Mouse (Mus musculus): ENCODE measurements at regions not wholly inside any gene's neighbourhood (a gene's known extent, or its start where the extent isn't known, plus 50 kb on each side); places are given as distances from the start of the nearest gene placed in this dataset.
A peak's percentile ranks its signal among the peaks of the same experiment; 100 is the strongest.

DNA sequence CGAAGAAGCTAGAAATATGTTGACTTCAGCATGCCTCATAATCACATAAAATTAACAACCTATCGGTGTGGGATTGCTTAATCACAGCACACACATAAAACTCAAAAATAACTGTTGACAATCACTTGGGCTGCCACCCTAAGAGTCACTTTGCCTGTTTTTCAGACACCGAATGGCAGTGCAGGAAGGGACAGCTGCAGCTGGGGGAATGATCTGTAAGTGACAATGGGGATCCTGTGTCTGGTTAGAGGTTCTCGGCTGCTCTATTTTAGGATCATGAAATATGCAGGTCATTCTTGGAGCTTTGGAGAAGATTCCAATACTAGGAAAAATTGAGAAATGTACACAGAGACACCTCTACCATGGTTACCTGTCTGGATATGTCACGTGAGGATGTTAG, 54.4 kb upstream of the Tcf12 start:
- 74% methylated on average over 5 of the region's 5 CpGs for WGBS

DNA sequence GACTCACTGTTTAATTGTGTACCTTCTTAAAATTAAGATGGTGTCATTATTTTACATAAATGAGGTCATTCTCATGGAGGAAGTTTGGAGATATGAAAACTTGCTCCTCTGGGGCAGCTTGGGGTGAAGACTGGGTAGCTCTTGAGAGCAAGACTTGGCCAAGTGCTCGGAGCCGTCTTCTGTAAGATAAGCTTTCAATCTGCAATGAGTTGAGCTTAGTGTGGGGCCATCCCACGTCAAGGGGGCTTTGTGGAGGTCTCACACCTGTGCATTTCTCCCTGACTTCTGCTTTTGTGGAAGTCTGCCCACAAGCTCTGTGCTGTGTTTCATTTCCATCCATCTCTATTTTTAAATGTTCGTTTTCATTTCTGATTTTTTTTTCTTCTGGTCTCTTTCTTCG, 54.9 kb upstream of the Tcf12 start:
- H3K4me1 ChIP-seq: peaks cover 13% of the 10 kb centered on the region
- H3K9ac ChIP-seq: no peak overlapping the region
- H3K4me2 ChIP-seq (replicated peaks): no peak overlapping the region
- H3K27me3 ChIP-seq: no peaks in the 10 kb centered on the region
- no peak overlapping the region for H3K27ac ChIP-seq (replicated peaks)
- H3K36me3 ChIP-seq: no peaks in the 10 kb centered on the region
- H3K9me3 ChIP-seq (replicated peaks): no peaks in the 10 kb centered on the region
- 75% methylated on average over 5 of the region's 5 CpGs for WGBS
- H3K4me3 ChIP-seq (replicated peaks): no peak overlapping the region
- ATAC-seq (ENCODE audit: insufficient number of reproducible peaks, low FRiP score, low TSS enrichment, low read depth): no peak

More for the DNA sequence above, 54.4 kb upstream of the Tcf12 start:
- Histone ChIP-seq H3K4me3 (replicated peaks) (no peak overlapping the region), H3K9me3 (replicated peaks) (no peaks in the 10 kb centered on the region), H3K36me3 (no peaks in the 10 kb centered on the region), H3K4me1 (peaks cover 13% of the 10 kb centered on the region), H3K4me2 (replicated peaks) (no peak overlapping the region), H3K27me3 (no peaks in the 10 kb centered on the region), H3K27ac (replicated peaks) (no peak overlapping the region), H3K9ac (no peak overlapping the region)
- no peak for ATAC-seq (ENCODE audit: insufficient number of reproducible peaks, low FRiP score, low TSS enrichment, low read depth)

DNA sequence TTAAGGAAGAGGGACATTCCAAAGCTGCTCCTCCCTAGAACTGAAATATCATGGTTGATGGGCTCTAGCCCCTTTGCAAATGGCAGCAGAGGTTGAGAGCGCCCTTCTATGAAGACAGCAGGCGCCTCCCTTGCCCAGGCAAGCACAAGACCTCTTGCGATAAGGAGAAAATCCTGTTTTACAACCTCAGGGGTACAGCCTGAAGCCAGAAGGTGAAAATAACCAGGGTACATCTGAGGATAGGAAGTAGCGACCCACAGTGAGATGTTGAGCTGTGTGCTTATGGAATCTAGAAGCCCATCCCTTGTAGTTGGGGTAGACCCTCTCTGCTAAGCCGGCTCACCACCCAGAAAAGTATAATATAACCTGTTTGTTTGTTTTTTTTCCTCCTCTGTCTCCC, 57.6 kb upstream of the Tcf12 start:
- no peak overlapping the region for H3K27ac ChIP-seq (replicated peaks)
- H3K4me1 ChIP-seq: peaks cover 13% of the 10 kb centered on the region
- no peak for ATAC-seq (ENCODE audit: insufficient number of reproducible peaks, low FRiP score, low TSS enrichment, low read depth)
- no peaks in the 10 kb centered on the region for H3K27me3 ChIP-seq
- WGBS: 57% methylated on average over 5 of the region's 5 CpGs
- no peaks in the 10 kb centered on the region for H3K9me3 ChIP-seq (replicated peaks)
- H3K4me3 ChIP-seq (replicated peaks): peak overlapping the region; percentile 36; the same call in 1 of the 2 replicates
- H3K9ac ChIP-seq: no peak overlapping the region
- no peaks in the 10 kb centered on the region for H3K36me3 ChIP-seq
- peak overlapping the region; percentile 52 for H3K4me2 ChIP-seq (replicated peaks)

DNA sequence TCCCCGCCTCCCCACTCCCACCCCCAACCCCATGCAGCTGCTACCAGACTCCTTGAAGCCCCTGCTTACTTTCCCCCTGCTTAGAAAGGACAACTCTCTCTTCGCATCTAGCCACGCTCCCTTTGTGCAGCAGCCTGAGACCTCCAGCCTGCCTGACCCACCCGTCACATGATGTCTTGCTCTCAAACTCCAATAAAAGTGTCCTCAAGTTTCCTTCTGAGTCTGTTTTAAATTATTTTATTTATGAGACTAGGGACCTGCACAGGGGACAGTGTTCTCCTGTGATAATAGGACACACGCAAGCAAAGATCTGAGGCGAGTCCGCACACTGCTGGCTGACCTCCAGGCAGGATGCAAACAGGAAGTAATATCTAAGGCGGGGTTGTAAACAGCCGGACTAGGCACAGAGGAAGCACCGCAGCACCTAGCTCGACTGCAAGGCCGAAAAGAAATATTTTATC, 58.1 kb upstream of the Tcf12 start:
- 0 out of 2 replicates have a peak overlapping the region, but pooled peaks have one; percentile 24 for H3K9ac ChIP-seq
- peaks cover 13% of the 10 kb centered on the region for H3K4me1 ChIP-seq
- WGBS: 5% methylated on average over 12 of the region's 12 CpGs
- H3K27me3 ChIP-seq: no peaks in the 10 kb centered on the region
- no peaks in the 10 kb centered on the region for H3K9me3 ChIP-seq (replicated peaks)
- H3K4me3 ChIP-seq (replicated peaks): peak overlapping the region; percentile 36
- no peak overlapping the region for H3K27ac ChIP-seq (replicated peaks)
- H3K4me2 ChIP-seq (replicated peaks): peak overlapping the region; percentile 52
- no peaks in the 10 kb centered on the region for H3K36me3 ChIP-seq
- no peak for ATAC-seq (ENCODE audit: insufficient number of reproducible peaks, low FRiP score, low TSS enrichment, low read depth)

DNA sequence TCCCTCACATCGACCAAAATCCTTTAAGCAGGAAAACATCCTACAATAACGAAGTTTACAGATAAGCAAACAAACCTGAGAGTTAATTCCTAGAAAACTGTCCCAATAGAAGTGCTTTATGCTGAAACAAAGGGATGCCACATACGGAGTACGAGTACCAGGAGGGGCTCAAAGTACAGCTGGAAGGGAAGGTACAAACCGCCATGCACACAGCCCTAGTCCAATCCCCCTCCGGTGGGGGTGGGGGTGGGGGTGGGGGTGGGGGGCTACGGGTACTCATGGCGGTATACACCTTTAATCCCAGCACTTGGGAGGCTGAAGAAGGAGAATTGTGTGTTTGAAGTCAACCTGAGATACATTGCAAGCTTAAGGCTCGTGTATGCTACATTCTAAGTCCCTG, 58.6 kb upstream of the Tcf12 start:
- Histone ChIP-seq H3K4me1 (peaks cover 13% of the 10 kb centered on the region), H3K9ac (no peak overlapping the region), H3K9me3 (replicated peaks) (no peaks in the 10 kb centered on the region), H3K27me3 (no peaks in the 10 kb centered on the region), H3K4me3 (replicated peaks) (peak overlapping the region; percentile 36), H3K27ac (replicated peaks) (no peak overlapping the region), H3K4me2 (replicated peaks) (peak overlapping the region; percentile 52), H3K36me3 (no peaks in the 10 kb centered on the region)
- ATAC-seq (ENCODE audit: insufficient number of reproducible peaks, low FRiP score, low TSS enrichment, low read depth): no peak
- WGBS: 7% methylated on average over 9 of the region's 9 CpGs

DNA sequence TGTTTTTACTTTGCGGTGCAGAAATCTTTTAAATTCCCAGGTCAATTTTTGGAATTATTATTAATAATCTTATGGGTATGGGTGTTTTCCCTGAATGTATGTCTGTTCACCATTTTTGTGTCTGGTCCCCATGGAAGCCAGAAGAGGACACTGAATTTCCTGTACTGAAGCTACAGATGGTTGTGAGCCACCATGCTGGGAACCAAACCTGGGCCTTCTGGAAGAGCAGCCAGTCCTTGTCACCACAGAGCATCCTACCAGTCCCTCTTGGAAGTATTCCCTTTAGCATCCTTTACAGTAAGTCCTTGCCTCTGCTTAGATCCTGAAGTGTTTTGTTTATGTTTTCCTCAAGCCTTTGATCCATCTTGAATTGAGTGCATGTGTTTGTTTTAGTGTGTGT, 60.7 kb upstream of the Tcf12 start:
- Histone ChIP-seq H3K36me3 (no peaks in the 10 kb centered on the region), H3K9me3 (replicated peaks) (no peaks in the 10 kb centered on the region), H3K9ac (no peak overlapping the region), H3K27ac (replicated peaks) (no peak overlapping the region), H3K4me1 (peaks cover 13% of the 10 kb centered on the region), H3K27me3 (no peaks in the 10 kb centered on the region), H3K4me3 (replicated peaks) (no peak overlapping the region), H3K4me2 (replicated peaks) (no peak overlapping the region)
- WGBS: 82% methylated on average over 1 of the region's 1 CpGs
- ATAC-seq (ENCODE audit: insufficient number of reproducible peaks, low FRiP score, low TSS enrichment, low read depth): no peak

DNA sequence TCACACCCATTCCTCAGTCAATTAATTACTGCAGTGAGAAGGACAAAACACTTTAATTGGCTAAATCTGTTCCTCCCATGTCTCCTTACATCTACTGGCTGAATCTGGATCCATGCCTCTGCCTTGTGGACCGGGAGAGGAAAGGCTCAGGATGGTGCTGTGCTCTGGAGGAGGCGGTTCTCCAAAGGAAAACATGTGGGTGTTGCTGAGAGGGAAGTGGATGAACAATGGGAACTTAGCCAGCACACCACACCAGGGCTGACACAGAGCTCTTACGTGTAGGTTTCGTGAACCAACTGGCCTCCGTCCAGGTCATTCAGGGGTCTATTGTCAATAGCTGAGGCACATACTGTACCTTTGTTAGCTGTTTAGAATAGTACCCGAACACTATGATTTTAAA, 69.3 kb upstream of the Tcf12 start:
- Histone ChIP-seq H3K27ac (replicated peaks) (no peak overlapping the region), H3K4me2 (replicated peaks) (no peak overlapping the region), H3K9ac (no peak overlapping the region), H3K27me3 (no peaks in the 10 kb centered on the region), H3K9me3 (replicated peaks) (no peaks in the 10 kb centered on the region), H3K36me3 (no peaks in the 10 kb centered on the region), H3K4me3 (replicated peaks) (no peak overlapping the region), H3K4me1 (peaks cover 5% of the 10 kb centered on the region; the same call in 1 of the 2 replicates)
- WGBS: 70% methylated on average over 6 of the region's 6 CpGs
- ATAC-seq (ENCODE audit: insufficient number of reproducible peaks, low FRiP score, low TSS enrichment, low read depth): no peak

DNA sequence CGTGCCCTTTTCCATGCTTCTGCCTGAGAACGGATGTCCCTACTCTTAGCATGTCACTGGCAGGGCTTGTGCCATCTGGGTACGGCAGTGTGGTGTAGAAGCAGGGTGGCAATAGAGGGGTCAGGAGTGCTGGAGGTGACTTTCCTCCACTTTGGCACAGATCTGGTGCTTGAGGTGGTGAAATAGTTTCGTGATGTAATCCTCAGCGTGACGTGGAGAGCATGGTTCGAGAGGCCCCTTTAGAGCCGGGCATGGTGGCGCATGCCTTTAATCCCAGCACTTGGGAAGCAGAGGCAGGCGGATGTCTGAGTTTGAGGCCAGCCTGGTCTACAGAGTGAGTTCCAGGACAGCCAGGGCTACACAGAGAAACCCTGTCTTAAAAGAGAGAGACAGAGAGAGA, 71.7 kb upstream of the Tcf12 start:
- Histone ChIP-seq H3K4me1 (peaks cover 5% of the 10 kb centered on the region; the same call in 1 of the 2 replicates), H3K9ac (no peak overlapping the region)
- WGBS: 92% methylated on average over 10 of the region's 10 CpGs

DNA sequence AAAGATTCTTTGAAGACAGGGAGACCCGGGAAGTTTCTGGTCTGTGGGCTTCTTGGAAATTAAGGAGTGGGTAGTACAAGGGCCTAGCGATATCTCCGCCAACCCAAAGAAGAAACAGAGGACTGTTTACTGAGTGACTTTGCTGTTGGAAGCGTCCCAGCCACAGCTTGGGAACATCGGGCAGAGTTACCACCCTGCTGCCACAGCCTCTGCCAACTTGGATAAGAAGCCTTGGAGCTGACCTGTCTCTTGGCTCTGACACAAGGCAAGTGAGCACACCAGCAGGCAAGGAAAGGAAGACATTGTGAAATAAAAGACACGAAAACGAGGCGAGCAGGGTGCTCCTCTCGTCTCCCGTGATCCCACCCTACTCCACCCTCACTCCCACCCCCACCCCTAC, 72.3 kb upstream of the Tcf12 start:
- 66% methylated on average over 10 of the region's 10 CpGs for WGBS
- Histone ChIP-seq H3K27me3 (no peaks in the 10 kb centered on the region), H3K9ac (no peak overlapping the region), H3K36me3 (no peaks in the 10 kb centered on the region), H3K9me3 (replicated peaks) (no peaks in the 10 kb centered on the region), H3K27ac (replicated peaks) (no peak overlapping the region), H3K4me2 (replicated peaks) (no peak overlapping the region), H3K4me3 (replicated peaks) (no peak overlapping the region), H3K4me1 (peaks cover 5% of the 10 kb centered on the region; the same call in 1 of the 2 replicates)
- ATAC-seq (ENCODE audit: insufficient number of reproducible peaks, low FRiP score, low TSS enrichment, low read depth): no peak

More for the DNA sequence above, 71.7 kb upstream of the Tcf12 start:
- Histone ChIP-seq H3K9me3 (replicated peaks) (no peaks in the 10 kb centered on the region), H3K27me3 (no peaks in the 10 kb centered on the region), H3K36me3 (no peaks in the 10 kb centered on the region), H3K4me2 (replicated peaks) (no peak overlapping the region), H3K4me3 (replicated peaks) (no peak overlapping the region), H3K27ac (replicated peaks) (no peak overlapping the region)
- ATAC-seq (ENCODE audit: insufficient number of reproducible peaks, low FRiP score, low TSS enrichment, low read depth): no peak

DNA sequence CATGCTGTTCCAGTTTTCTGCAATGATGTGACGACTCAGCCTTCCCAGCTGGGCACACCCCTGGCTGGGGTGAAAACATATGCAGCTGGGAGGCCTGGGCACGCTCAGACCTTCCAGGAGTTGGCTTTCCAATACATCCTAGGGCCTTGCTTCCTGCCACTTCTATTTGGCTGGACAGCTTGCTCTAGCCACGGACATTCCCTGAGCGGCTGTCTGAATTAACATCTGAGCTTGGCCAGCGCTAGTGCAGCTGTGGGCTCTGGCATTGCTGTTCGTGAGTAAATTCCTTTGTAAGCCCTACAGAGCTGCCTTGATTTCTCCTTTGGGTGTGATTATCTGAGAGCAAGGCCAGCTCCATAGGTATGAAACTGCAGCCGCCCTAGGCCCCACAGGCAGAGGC, 78.2 kb upstream of the Tcf12 start:
- H3K9me3 ChIP-seq (replicated peaks): no peaks in the 10 kb centered on the region

DNA sequence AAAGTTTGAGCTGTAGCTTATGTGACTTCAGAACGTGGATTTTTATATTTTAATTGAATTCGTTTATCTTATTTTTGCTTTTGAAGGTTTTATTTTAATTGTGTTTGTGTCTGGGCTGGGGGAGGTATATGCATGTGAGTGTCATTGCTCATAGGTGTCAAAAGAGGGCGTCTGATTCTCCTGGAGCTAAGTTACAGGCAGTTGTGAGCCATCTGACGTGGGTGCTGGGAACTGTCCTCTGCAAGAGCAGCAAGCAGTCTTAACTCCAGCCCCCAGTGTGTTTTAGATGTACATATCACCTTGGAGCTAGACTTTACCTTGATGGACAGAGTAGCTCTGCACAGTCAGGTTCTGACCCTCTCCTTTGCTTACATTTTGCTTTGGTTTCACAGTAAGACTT, 79.0 kb upstream of the Tcf12 start:
- Histone ChIP-seq H3K4me3 (replicated peaks) (no peak overlapping the region), H3K4me2 (replicated peaks) (no peak overlapping the region), H3K27ac (replicated peaks) (no peak overlapping the region), H3K4me1 (peaks cover 7% of the 10 kb centered on the region), H3K36me3 (no peaks in the 10 kb centered on the region), H3K27me3 (no peaks in the 10 kb centered on the region), H3K9ac (no peak overlapping the region), H3K9me3 (replicated peaks) (no peaks in the 10 kb centered on the region)
- no peak for ATAC-seq (ENCODE audit: insufficient number of reproducible peaks, low FRiP score, low TSS enrichment, low read depth)
- WGBS: 86% methylated on average over 4 of the region's 4 CpGs

More for the DNA sequence above, 78.2 kb upstream of the Tcf12 start:
- Histone ChIP-seq H3K4me2 (replicated peaks) (no peak overlapping the region), H3K4me3 (replicated peaks) (no peak overlapping the region), H3K27ac (replicated peaks) (no peak overlapping the region; the same call in 1 of the 2 replicates), H3K36me3 (no peaks in the 10 kb centered on the region), H3K27me3 (no peaks in the 10 kb centered on the region), H3K4me1 (peaks cover 7% of the 10 kb centered on the region), H3K9ac (no peak overlapping the region)
- no peak; the same call in 1 of the 2 replicates for ATAC-seq (ENCODE audit: insufficient number of reproducible peaks, low FRiP score, low TSS enrichment, low read depth)
- 60% methylated on average over 7 of the region's 7 CpGs for WGBS

DNA sequence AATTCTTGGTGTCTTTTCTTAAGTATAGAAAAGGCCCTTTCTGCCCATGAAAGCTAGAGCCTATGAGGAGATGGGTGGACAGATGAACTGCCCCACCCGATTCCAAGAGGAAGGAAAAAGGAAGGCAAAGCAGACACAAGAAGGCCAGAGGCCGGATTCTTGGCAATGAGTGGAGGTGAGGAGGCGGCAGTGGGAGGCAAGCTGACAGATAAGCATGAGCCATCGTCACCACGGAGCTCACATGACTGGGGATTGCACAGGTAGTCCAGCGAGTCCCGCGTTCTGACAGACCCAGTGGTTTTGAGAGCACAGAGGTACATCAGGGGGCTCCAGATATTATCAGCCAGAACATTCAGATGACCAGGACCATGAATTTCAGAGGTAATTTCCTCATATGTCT, 79.4 kb upstream of the Tcf12 start:
- Histone ChIP-seq H3K27ac (replicated peaks) (no peak overlapping the region), H3K27me3 (no peaks in the 10 kb centered on the region), H3K4me2 (replicated peaks) (no peak overlapping the region), H3K4me1 (peaks cover 7% of the 10 kb centered on the region), H3K36me3 (no peaks in the 10 kb centered on the region), H3K4me3 (replicated peaks) (no peak overlapping the region), H3K9me3 (replicated peaks) (no peaks in the 10 kb centered on the region), H3K9ac (no peak overlapping the region)
- WGBS: 93% methylated on average over 8 of the region's 8 CpGs
- ATAC-seq (ENCODE audit: insufficient number of reproducible peaks, low FRiP score, low TSS enrichment, low read depth): no peak
